Mouse (Mus musculus): Measurements from ENCODE around the gene Sh2d6.

- TF ChIP-seq CTCF (IDR thresholded peaks at IDR 0.05; ENCODE audit: low read depth) (no peak), EP300 (IDR thresholded peaks at IDR 0.05; ENCODE audit: low read depth) (no peak)
Observed at GRCm38 (mm10) chr6:72562486-72562885, 41.0 kb upstream of the Sh2d6 start.

All from heart, postnatal 0 days (tissue).